Mouse (Mus musculus): ENCODE data around the gene Ccpg1os. TPM values are rescaled to one million over a fixed set of nuclear protein-coding genes. Genes with fewer than 3 reads are reported as not detected.

Gene Ccpg1os
- polyA plus RNA-seq, 1 experiment from 2014 or later = 19.7 TPM

- WGBS = 86% methylated on average over 5 of the region's 5 CpGs
- H3K4me2 ChIP-seq (ENCODE audit: low read depth) = no peak overlapping the region
- ATAC-seq (ENCODE audit: insufficient read depth, low FRiP score, low TSS enrichment) = no peak
- H3K27ac ChIP-seq (ENCODE audit: low read depth, low read length) = no peak overlapping the region
- H3K36me3 ChIP-seq (ENCODE audit: control insufficient read depth, insufficient read depth, low read length) = no peaks in the 10 kb centered on the region
- no peak overlapping the region for H3K9ac ChIP-seq (ENCODE audit: low read length)
- no peaks in the 10 kb centered on the region for H3K27me3 ChIP-seq (ENCODE audit: control insufficient read depth, insufficient read depth, low read length)
- no peak for DNase-seq (ENCODE audit: low spot score)
- H3K9me3 ChIP-seq (ENCODE audit: control insufficient read depth, low read length) = no peaks in the 10 kb centered on the region
- no peaks in the 10 kb centered on the region for H3K4me1 ChIP-seq (ENCODE audit: control insufficient read depth, insufficient read depth, low read length)
- no peak overlapping the region for H3K4me3 ChIP-seq (ENCODE audit: low read depth, low read length)
These were observed 12.7 kb downstream of the Ccpg1os start for GRCm38 (mm10) chr9:72972435-72972834.

- H3K4me1 ChIP-seq (ENCODE audit: control insufficient read depth, insufficient read depth, low read length) = no peaks in the 10 kb centered on the region
- no peaks in the 10 kb centered on the region for H3K27me3 ChIP-seq (ENCODE audit: control insufficient read depth, insufficient read depth, low read length)
- WGBS = 73% methylated on average over 7 of the region's 7 CpGs
- ATAC-seq (ENCODE audit: insufficient read depth, low FRiP score, low TSS enrichment) (no peak), DNase-seq (ENCODE audit: low spot score) (no peak)
- H3K27ac ChIP-seq (ENCODE audit: low read depth, low read length) = no peak overlapping the region
- no peaks in the 10 kb centered on the region for H3K36me3 ChIP-seq (ENCODE audit: control insufficient read depth, insufficient read depth, low read length)
- no peak overlapping the region for H3K9ac ChIP-seq (ENCODE audit: low read length)
- no peaks in the 10 kb centered on the region for H3K9me3 ChIP-seq (ENCODE audit: control insufficient read depth, low read length)
- no peak overlapping the region for H3K4me2 ChIP-seq (ENCODE audit: low read depth)
- H3K4me3 ChIP-seq (ENCODE audit: low read depth, low read length) = no peak overlapping the region
These were observed 15.3 kb downstream of the Ccpg1os start for GRCm38 (mm10) chr9:72969874-72970273.

- no peaks in the 10 kb centered on the region for H3K27me3 ChIP-seq (ENCODE audit: control insufficient read depth, insufficient read depth, low read length)
- no peak overlapping the region for H3K4me2 ChIP-seq (ENCODE audit: low read depth)
- H3K27ac ChIP-seq (ENCODE audit: low read depth, low read length) = no peak overlapping the region
- no peaks in the 10 kb centered on the region for H3K36me3 ChIP-seq (ENCODE audit: control insufficient read depth, insufficient read depth, low read length)
- peak; percentile 33 for DNase-seq (ENCODE audit: low spot score)
- ATAC-seq (ENCODE audit: insufficient read depth, low FRiP score, low TSS enrichment) = no peak
- H3K9me3 ChIP-seq (ENCODE audit: control insufficient read depth, low read length) = no peaks in the 10 kb centered on the region
- H3K4me1 ChIP-seq (ENCODE audit: control insufficient read depth, insufficient read depth, low read length) = no peaks in the 10 kb centered on the region
- H3K4me3 ChIP-seq (ENCODE audit: low read depth, low read length) = no peak overlapping the region
- WGBS = 38% methylated on average over 11 of the region's 11 CpGs
- no peak overlapping the region for H3K9ac ChIP-seq (ENCODE audit: low read length)
These were observed 16.7 kb downstream of the Ccpg1os start for GRCm38 (mm10) chr9:72968349-72969061.

- H3K4me3 ChIP-seq (ENCODE audit: low read depth, low read length) = no peak overlapping the region
- H3K36me3 ChIP-seq (ENCODE audit: control insufficient read depth, insufficient read depth, low read length) = no peaks in the 10 kb centered on the region
- H3K4me1 ChIP-seq (ENCODE audit: control insufficient read depth, insufficient read depth, low read length) = peaks cover 3% of the 10 kb centered on the region; the same call in 1 of the 2 replicates
- H3K9ac ChIP-seq (ENCODE audit: low read length) = no peak overlapping the region
- DNase-seq (ENCODE audit: low spot score) = no peak
- no peak overlapping the region for H3K27ac ChIP-seq (ENCODE audit: low read depth, low read length)
- 80% methylated on average over 15 of the region's 15 CpGs for WGBS
- no peaks in the 10 kb centered on the region for H3K9me3 ChIP-seq (ENCODE audit: control insufficient read depth, low read length)
- no peaks in the 10 kb centered on the region for H3K27me3 ChIP-seq (ENCODE audit: control insufficient read depth, insufficient read depth, low read length)
- no peak overlapping the region for H3K4me2 ChIP-seq (ENCODE audit: low read depth)
- no peak for ATAC-seq (ENCODE audit: insufficient read depth, low FRiP score, low TSS enrichment)
These were observed 23.2 kb downstream of the Ccpg1os start for GRCm38 (mm10) chr9:72961959-72962358.

GRCm38 (mm10) chr9:72961346-72961745 is 23.8 kb downstream of the Ccpg1os start:
- Histone ChIP-seq H3K9ac (ENCODE audit: low read length) (no peak overlapping the region), H3K4me1 (ENCODE audit: control insufficient read depth, insufficient read depth, low read length) (peaks cover 3% of the 10 kb centered on the region; the same call in 1 of the 2 replicates), H3K27me3 (ENCODE audit: control insufficient read depth, insufficient read depth, low read length) (no peaks in the 10 kb centered on the region), H3K9me3 (ENCODE audit: control insufficient read depth, low read length) (no peaks in the 10 kb centered on the region), H3K4me3 (ENCODE audit: low read depth, low read length) (no peak overlapping the region), H3K36me3 (ENCODE audit: control insufficient read depth, insufficient read depth, low read length) (no peaks in the 10 kb centered on the region), H3K4me2 (ENCODE audit: low read depth) (no peak overlapping the region), H3K27ac (ENCODE audit: low read depth, low read length) (no peak overlapping the region)
- WGBS = 81% methylated on average over 8 of the region's 8 CpGs
- ATAC-seq (ENCODE audit: insufficient read depth, low FRiP score, low TSS enrichment) (no peak), DNase-seq (ENCODE audit: low spot score) (no peak)

- WGBS = 3% methylated on average over 43 of the region's 43 CpGs
- no peaks in the 10 kb centered on the region for H3K36me3 ChIP-seq (ENCODE audit: control insufficient read depth, insufficient read depth, low read length)
- no peaks in the 10 kb centered on the region for H3K9me3 ChIP-seq (ENCODE audit: control insufficient read depth, low read length)
- peaks cover 3% of the 10 kb centered on the region; the same call in 1 of the 2 replicates for H3K4me1 ChIP-seq (ENCODE audit: control insufficient read depth, insufficient read depth, low read length)
- peak within 1 kb of the TSS; percentile 68 for H3K4me2 ChIP-seq (ENCODE audit: low read depth)
- no peaks in the 10 kb centered on the region for H3K27me3 ChIP-seq (ENCODE audit: control insufficient read depth, insufficient read depth, low read length)
- ATAC-seq (ENCODE audit: insufficient read depth, low FRiP score, low TSS enrichment) (peak; percentile 97), DNase-seq (ENCODE audit: low spot score) (peak; percentile 90)
- no peak within 1 kb of the TSS for H3K27ac ChIP-seq (ENCODE audit: low read depth, low read length)
- H3K9ac ChIP-seq (ENCODE audit: low read length) = peak within 1 kb of the TSS; percentile 61
- peak within 1 kb of the TSS; percentile 60 for H3K4me3 ChIP-seq (ENCODE audit: low read depth, low read length)
These were observed 26.4 kb downstream of the Ccpg1os start, which contains the start of the genes Dyx1c1 and Gm44503 for GRCm38 (mm10) chr9:72958521-72959450. Dyx1c1 (plus strand) TSS chr9:72958785. Gm44503 (plus strand) TSS chr9:72958852.

GRCm38 (mm10) chr9:72955546-72955945 is 29.6 kb downstream of the Ccpg1os start:
- Histone ChIP-seq H3K4me3 (ENCODE audit: low read depth, low read length) (no peak overlapping the region), H3K4me2 (ENCODE audit: low read depth) (no peak overlapping the region), H3K4me1 (ENCODE audit: control insufficient read depth, insufficient read depth, low read length) (peaks cover 3% of the 10 kb centered on the region; the same call in 1 of the 2 replicates), H3K9ac (ENCODE audit: low read length) (no peak overlapping the region), H3K27ac (ENCODE audit: low read depth, low read length) (no peak overlapping the region), H3K36me3 (ENCODE audit: control insufficient read depth, insufficient read depth, low read length) (no peaks in the 10 kb centered on the region), H3K27me3 (ENCODE audit: control insufficient read depth, insufficient read depth, low read length) (no peaks in the 10 kb centered on the region), H3K9me3 (ENCODE audit: control insufficient read depth, low read length) (no peaks in the 10 kb centered on the region)
- ATAC-seq (ENCODE audit: insufficient read depth, low FRiP score, low TSS enrichment) = no peak
- DNase-seq (ENCODE audit: low spot score) = peak; percentile 46
- 18% methylated on average over 1 of the region's 1 CpGs for WGBS

GRCm38 (mm10) chr9:72954746-72955145 is 30.4 kb downstream of the Ccpg1os start:
- H3K4me2 ChIP-seq (ENCODE audit: low read depth) = no peak overlapping the region
- H3K4me3 ChIP-seq (ENCODE audit: low read depth, low read length) = no peak overlapping the region
- 37% methylated on average over 2 of the region's 2 CpGs for WGBS
- peak; percentile 51 for DNase-seq (ENCODE audit: low spot score)
- H3K36me3 ChIP-seq (ENCODE audit: control insufficient read depth, insufficient read depth, low read length) = no peaks in the 10 kb centered on the region
- no peak overlapping the region for H3K9ac ChIP-seq (ENCODE audit: low read length)
- H3K9me3 ChIP-seq (ENCODE audit: control insufficient read depth, low read length) = no peaks in the 10 kb centered on the region
- no peak for ATAC-seq (ENCODE audit: insufficient read depth, low FRiP score, low TSS enrichment)
- H3K27ac ChIP-seq (ENCODE audit: low read depth, low read length) = no peak overlapping the region
- H3K4me1 ChIP-seq (ENCODE audit: control insufficient read depth, insufficient read depth, low read length) = peaks cover 3% of the 10 kb centered on the region; the same call in 1 of the 2 replicates
- no peaks in the 10 kb centered on the region for H3K27me3 ChIP-seq (ENCODE audit: control insufficient read depth, insufficient read depth, low read length)

Data from neural tube, embryonic 11.5 days (tissue).